Mouse (Mus musculus): Measurements from ENCODE around the gene Tfg. TPM values are rescaled to one million over a fixed set of nuclear protein-coding genes. Genes with fewer than 3 reads are reported as not detected.
A peak's percentile ranks its signal among the peaks of the same experiment; 100 is the strongest.

Tfg gene
- polyA plus RNA-seq, 1 experiment from 2014 or later, result 197 TPM

DNA sequence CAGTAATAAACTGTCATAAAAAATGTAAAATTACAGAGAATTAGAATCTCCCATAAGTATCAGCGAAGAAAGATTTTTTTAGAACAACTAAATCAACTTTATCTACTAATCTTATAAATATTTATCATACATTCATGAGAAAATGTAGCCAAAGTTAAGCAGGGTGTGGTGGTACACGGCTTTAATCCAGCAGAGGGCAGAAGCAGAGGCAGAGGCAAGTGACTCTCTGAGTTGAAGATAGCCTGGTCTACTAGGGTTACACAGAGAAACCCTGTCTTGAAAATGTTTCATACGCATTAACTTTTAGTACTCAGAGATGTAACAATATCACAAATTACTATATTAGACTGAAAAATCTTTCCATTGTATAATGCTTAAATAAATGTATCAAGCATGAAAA, 11.5 kb downstream of the Tfg start:
- Histone ChIP-seq H3K27ac (replicated peaks; ENCODE audit: low read depth, low read length) (no peak overlapping the region), H3K9me3 (replicated peaks; ENCODE audit: control insufficient read depth, low read length) (no peaks in the 10 kb centered on the region), H3K36me3 (replicated peaks; ENCODE audit: control insufficient read depth, insufficient read depth, low read depth, low read length) (peaks cover 8% of the 10 kb centered on the region), H3K4me2 (ENCODE audit: low read depth, low read length) (no peak overlapping the region), H3K4me1 (ENCODE audit: control insufficient read depth, insufficient read depth, low read length) (no peaks in the 10 kb centered on the region), H3K27me3 (ENCODE audit: control insufficient read depth, insufficient read depth, low read length) (no peaks in the 10 kb centered on the region), H3K4me3 (ENCODE audit: low read depth, low read length) (no peak overlapping the region), H3K9ac (replicated peaks; ENCODE audit: low read length) (no peak overlapping the region)
- ATAC-seq (replicated peaks; ENCODE audit: insufficient number of reproducible peaks, low FRiP score, low TSS enrichment, low read depth) (no peak), DNase-seq (ENCODE audit: low spot score) (no peak)
- 89% methylated on average over 3 of the region's 3 CpGs for WGBS

DNA sequence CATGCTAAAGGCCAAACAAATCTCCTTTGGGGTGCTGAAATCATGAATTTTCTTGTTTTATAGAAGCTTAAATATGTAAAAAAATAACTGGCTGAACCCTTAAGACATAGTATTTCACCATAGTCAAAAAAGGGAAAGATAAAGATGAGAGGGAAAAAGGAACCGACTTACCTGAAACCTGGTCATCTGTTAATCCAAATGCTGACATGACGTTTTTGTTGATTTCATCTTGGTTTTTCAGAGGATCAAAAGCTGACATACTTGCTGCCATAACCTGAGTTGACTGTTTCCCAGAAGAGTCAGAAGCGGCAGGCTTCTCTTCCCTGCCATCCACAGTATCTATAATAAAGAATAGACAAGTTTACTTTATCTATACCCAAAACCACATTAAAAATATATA, 16.4 kb downstream of the Tfg start:
- Histone ChIP-seq H3K36me3 (replicated peaks; ENCODE audit: control insufficient read depth, insufficient read depth, low read depth, low read length) (no peaks in the 10 kb centered on the region), H3K27ac (replicated peaks; ENCODE audit: low read depth, low read length) (no peak overlapping the region), H3K27me3 (ENCODE audit: control insufficient read depth, insufficient read depth, low read length) (no peaks in the 10 kb centered on the region), H3K9ac (replicated peaks; ENCODE audit: low read length) (no peak overlapping the region), H3K4me1 (ENCODE audit: control insufficient read depth, insufficient read depth, low read length) (no peaks in the 10 kb centered on the region), H3K4me2 (ENCODE audit: low read depth, low read length) (no peak overlapping the region), H3K4me3 (ENCODE audit: low read depth, low read length) (no peak overlapping the region), H3K9me3 (replicated peaks; ENCODE audit: control insufficient read depth, low read length) (no peaks in the 10 kb centered on the region)
- DNase-seq (ENCODE audit: low spot score) (no peak), ATAC-seq (replicated peaks; ENCODE audit: insufficient number of reproducible peaks, low FRiP score, low TSS enrichment, low read depth) (no peak)
- 95% methylated on average over 3 of the region's 3 CpGs for WGBS

DNA sequence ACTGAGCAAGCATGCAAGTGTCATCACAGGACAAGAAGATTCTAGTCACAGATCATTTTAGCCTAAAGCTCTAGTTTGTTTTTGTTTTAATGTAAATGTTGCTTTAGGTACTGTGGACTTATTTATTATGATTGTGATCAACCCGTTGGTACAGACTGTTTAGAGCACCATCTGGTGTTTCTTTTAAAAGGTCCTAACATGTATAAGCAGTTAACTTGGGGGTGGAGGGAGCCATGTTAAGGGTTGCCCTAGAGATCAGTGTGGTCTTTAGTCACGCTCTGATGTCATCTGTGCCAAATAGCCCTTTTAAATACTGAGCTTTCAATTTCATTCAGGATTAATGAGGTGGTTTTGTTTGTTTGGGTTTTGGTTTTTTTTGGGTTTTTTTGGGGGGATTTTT, 20.8 kb downstream of the Tfg start:
- WGBS, result 79% methylated on average over 2 of the region's 2 CpGs
- no peak overlapping the region for H3K9ac ChIP-seq (replicated peaks; ENCODE audit: low read length)
- no peak overlapping the region for H3K4me3 ChIP-seq (ENCODE audit: low read depth, low read length)
- H3K36me3 ChIP-seq (replicated peaks; ENCODE audit: control insufficient read depth, insufficient read depth, low read depth, low read length), result no peaks in the 10 kb centered on the region
- H3K4me1 ChIP-seq (ENCODE audit: control insufficient read depth, insufficient read depth, low read length), result no peaks in the 10 kb centered on the region
- ATAC-seq (replicated peaks; ENCODE audit: insufficient number of reproducible peaks, low FRiP score, low TSS enrichment, low read depth) (no peak), DNase-seq (ENCODE audit: low spot score) (no peak)
- H3K27ac ChIP-seq (replicated peaks; ENCODE audit: low read depth, low read length), result no peak overlapping the region
- H3K9me3 ChIP-seq (replicated peaks; ENCODE audit: control insufficient read depth, low read length), result no peaks in the 10 kb centered on the region
- H3K27me3 ChIP-seq (ENCODE audit: control insufficient read depth, insufficient read depth, low read length), result no peaks in the 10 kb centered on the region
- no peak overlapping the region for H3K4me2 ChIP-seq (ENCODE audit: low read depth, low read length)

DNA sequence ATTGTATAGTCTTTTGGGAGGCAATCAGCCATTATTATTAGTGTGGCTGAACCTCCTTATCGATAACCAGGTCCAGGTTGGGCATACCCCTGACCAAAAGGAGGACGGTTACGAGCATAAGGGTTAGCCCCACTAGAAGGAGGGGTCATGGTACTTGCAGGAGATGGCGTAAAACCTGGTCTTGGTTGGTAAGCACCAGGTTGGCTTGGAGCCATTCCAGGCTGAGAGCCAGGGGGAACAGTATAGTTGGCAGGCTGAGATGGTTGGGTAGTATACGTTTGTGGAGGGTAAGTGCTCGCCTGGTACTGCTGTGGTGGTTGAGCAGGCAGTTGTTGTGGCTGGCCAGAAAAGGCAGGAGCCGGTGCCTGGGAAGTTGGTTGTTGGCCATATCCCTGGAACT, 26.5 kb downstream of the Tfg start:
- 93% methylated on average over 7 of the region's 7 CpGs for WGBS

DNA sequence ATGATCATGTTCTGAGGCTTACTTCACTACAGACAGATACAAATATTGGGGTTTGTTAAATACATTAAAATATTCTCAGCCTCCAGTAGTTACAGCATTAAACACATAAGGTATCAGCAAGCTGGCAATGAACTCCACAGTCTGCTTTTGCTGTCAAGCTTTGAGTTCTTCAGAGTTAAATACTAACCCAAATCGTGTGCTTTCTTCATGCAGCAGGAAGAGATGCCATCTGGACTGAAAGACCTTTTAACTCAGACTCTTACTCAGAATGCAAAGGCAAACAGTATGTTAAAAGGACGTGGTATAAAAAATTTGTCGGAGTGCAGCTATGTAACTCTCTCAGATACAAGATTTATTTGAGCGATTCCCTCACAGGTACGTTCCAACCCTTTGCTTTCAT, 30.5 kb downstream of the Tfg start:
- no peaks in the 10 kb centered on the region for H3K9me3 ChIP-seq (replicated peaks; ENCODE audit: control insufficient read depth, low read length)
- ATAC-seq (replicated peaks; ENCODE audit: insufficient number of reproducible peaks, low FRiP score, low TSS enrichment, low read depth), result no peak
- H3K4me2 ChIP-seq (ENCODE audit: low read depth, low read length), result no peak overlapping the region
- H3K9ac ChIP-seq (replicated peaks; ENCODE audit: low read length), result no peak overlapping the region
- H3K27me3 ChIP-seq (ENCODE audit: control insufficient read depth, insufficient read depth, low read length), result no peaks in the 10 kb centered on the region
- H3K36me3 ChIP-seq (replicated peaks; ENCODE audit: control insufficient read depth, insufficient read depth, low read depth, low read length), result no peaks in the 10 kb centered on the region; the same call in 1 of the 2 replicates
- DNase-seq (ENCODE audit: low spot score), result no peak
- WGBS, result 95% methylated on average over 5 of the region's 5 CpGs
- H3K4me1 ChIP-seq (ENCODE audit: control insufficient read depth, insufficient read depth, low read length), result no peaks in the 10 kb centered on the region
- H3K4me3 ChIP-seq (ENCODE audit: low read depth, low read length), result no peak overlapping the region
- no peak overlapping the region for H3K27ac ChIP-seq (replicated peaks; ENCODE audit: low read depth, low read length)

More for the DNA sequence above, 26.5 kb downstream of the Tfg start:
- no peaks in the 10 kb centered on the region; the same call in 1 of the 2 replicates for H3K36me3 ChIP-seq (replicated peaks; ENCODE audit: control insufficient read depth, insufficient read depth, low read depth, low read length)
- H3K27ac ChIP-seq (replicated peaks; ENCODE audit: low read depth, low read length), result no peak overlapping the region
- no peaks in the 10 kb centered on the region for H3K4me1 ChIP-seq (ENCODE audit: control insufficient read depth, insufficient read depth, low read length)
- no peaks in the 10 kb centered on the region for H3K9me3 ChIP-seq (replicated peaks; ENCODE audit: control insufficient read depth, low read length)
- no peak for ATAC-seq (replicated peaks; ENCODE audit: insufficient number of reproducible peaks, low FRiP score, low TSS enrichment, low read depth)
- H3K4me2 ChIP-seq (ENCODE audit: low read depth, low read length), result no peak overlapping the region
- no peaks in the 10 kb centered on the region for H3K27me3 ChIP-seq (ENCODE audit: control insufficient read depth, insufficient read depth, low read length)
- DNase-seq (ENCODE audit: low spot score), result no peak
- H3K9ac ChIP-seq (replicated peaks; ENCODE audit: low read length), result no peak overlapping the region
- H3K4me3 ChIP-seq (ENCODE audit: low read depth, low read length), result no peak overlapping the region

DNA sequence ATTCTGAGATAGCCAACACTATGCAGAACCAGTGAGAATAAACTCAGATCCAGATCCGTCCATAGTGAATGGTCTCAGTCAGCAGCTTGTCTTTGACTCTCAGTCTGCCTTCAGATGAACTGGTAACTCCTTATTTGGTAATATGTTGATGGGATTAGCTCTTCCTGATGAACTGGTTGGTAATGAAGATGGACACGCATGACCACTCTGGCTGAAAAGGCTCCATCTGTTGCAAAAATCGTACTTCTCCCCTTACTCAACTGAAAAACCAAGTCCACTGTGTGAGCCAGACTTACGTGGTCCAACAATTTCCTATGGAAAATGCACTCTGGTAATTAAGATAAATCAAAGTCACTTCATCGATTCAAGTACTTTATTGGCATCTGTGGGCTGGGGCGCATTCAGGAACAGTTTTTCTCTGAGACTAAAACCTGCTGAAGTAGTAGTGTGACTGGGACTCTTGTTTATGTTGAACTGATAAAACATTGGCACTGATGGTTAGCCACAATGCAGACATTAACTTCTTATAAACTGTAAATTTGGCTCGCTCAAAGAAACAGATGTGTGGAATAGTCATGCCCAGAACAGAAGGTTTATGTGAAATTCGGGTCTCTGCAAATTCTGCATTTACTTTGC, 36.1 kb downstream of the Tfg start:
- no peaks in the 10 kb centered on the region for H3K27me3 ChIP-seq (ENCODE audit: control insufficient read depth, insufficient read depth, low read length)
- no peaks in the 10 kb centered on the region for H3K9me3 ChIP-seq (replicated peaks; ENCODE audit: control insufficient read depth, low read length)
- no peak overlapping the region for H3K27ac ChIP-seq (replicated peaks; ENCODE audit: low read depth, low read length)
- H3K36me3 ChIP-seq (replicated peaks; ENCODE audit: control insufficient read depth, insufficient read depth, low read depth, low read length), result no peaks in the 10 kb centered on the region
- no peaks in the 10 kb centered on the region for H3K4me1 ChIP-seq (ENCODE audit: control insufficient read depth, insufficient read depth, low read length)
- H3K9ac ChIP-seq (replicated peaks; ENCODE audit: low read length), result no peak overlapping the region
- no peak overlapping the region for H3K4me2 ChIP-seq (ENCODE audit: low read depth, low read length)
- no peak for ATAC-seq (replicated peaks; ENCODE audit: insufficient number of reproducible peaks, low FRiP score, low TSS enrichment, low read depth)
- no peak for DNase-seq (ENCODE audit: low spot score)
- WGBS, result 87% methylated on average over 8 of the region's 8 CpGs
- H3K4me3 ChIP-seq (ENCODE audit: low read depth, low read length), result no peak overlapping the region

DNA sequence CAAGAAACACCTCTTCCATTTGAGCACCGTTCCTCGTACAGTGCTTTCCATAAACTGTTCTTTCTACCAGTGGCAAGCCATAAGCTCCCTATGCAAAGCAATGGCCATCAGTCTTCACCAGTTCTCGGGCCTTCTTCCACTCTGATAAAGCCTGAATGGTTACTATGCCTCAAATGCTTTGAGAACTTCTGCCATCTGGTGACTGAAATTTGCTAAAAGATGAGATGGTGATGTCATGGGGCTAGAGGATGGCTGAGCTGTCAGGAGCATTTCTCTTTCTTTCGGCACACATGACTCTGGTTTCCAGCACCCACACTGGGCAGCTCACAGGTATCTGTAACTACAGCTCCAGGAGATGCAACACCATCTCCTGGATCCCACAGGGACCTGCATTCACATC, 40.1 kb downstream of the Tfg start:
- H3K36me3 ChIP-seq (replicated peaks; ENCODE audit: control insufficient read depth, insufficient read depth, low read depth, low read length), result no peaks in the 10 kb centered on the region
- H3K27ac ChIP-seq (replicated peaks; ENCODE audit: low read depth, low read length), result no peak overlapping the region
- no peak overlapping the region for H3K4me3 ChIP-seq (ENCODE audit: low read depth, low read length)
- no peak for ATAC-seq (replicated peaks; ENCODE audit: insufficient number of reproducible peaks, low FRiP score, low TSS enrichment, low read depth)
- no peak overlapping the region for H3K9ac ChIP-seq (replicated peaks; ENCODE audit: low read length)
- 74% methylated on average over 4 of the region's 4 CpGs for WGBS
- no peaks in the 10 kb centered on the region for H3K27me3 ChIP-seq (ENCODE audit: control insufficient read depth, insufficient read depth, low read length)
- H3K9me3 ChIP-seq (replicated peaks; ENCODE audit: control insufficient read depth, low read length), result no peaks in the 10 kb centered on the region
- H3K4me2 ChIP-seq (ENCODE audit: low read depth, low read length), result no peak overlapping the region
- peak; percentile 21 for DNase-seq (ENCODE audit: low spot score)
- H3K4me1 ChIP-seq (ENCODE audit: control insufficient read depth, insufficient read depth, low read length), result no peaks in the 10 kb centered on the region

DNA sequence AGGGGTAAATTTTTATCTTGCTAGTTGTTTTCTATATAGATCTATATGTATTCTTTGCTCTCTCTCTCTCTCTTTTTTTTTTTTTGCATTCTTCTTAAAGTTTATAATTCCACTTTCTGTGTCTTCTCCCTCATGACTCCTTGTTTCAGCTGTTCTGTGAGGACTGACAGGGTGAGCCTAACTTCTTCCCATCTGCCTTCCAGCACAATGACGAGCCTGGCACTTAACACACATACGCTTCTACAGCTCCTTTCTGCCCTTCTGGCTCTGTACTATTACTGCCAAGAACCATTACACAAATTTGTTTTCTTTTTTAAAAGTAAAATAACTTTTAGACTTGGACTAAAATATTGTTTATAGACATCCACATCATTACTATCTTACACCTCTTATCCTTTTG, 43.8 kb downstream of the Tfg start:
- H3K9ac ChIP-seq (replicated peaks; ENCODE audit: low read length), result no peak overlapping the region
- H3K4me2 ChIP-seq (ENCODE audit: low read depth, low read length), result no peak overlapping the region
- no peaks in the 10 kb centered on the region for H3K9me3 ChIP-seq (replicated peaks; ENCODE audit: control insufficient read depth, low read length)
- no peaks in the 10 kb centered on the region for H3K36me3 ChIP-seq (replicated peaks; ENCODE audit: control insufficient read depth, insufficient read depth, low read depth, low read length)
- no peak overlapping the region for H3K27ac ChIP-seq (replicated peaks; ENCODE audit: low read depth, low read length)
- no peak overlapping the region for H3K4me3 ChIP-seq (ENCODE audit: low read depth, low read length)
- ATAC-seq (replicated peaks; ENCODE audit: insufficient number of reproducible peaks, low FRiP score, low TSS enrichment, low read depth), result no peak
- H3K27me3 ChIP-seq (ENCODE audit: control insufficient read depth, insufficient read depth, low read length), result no peaks in the 10 kb centered on the region
- no peak for DNase-seq (ENCODE audit: low spot score)
- no peaks in the 10 kb centered on the region for H3K4me1 ChIP-seq (ENCODE audit: control insufficient read depth, insufficient read depth, low read length)
- 80% methylated on average over 2 of the region's 2 CpGs for whole genome bisulfite sequencing
